Mouse (Mus musculus): Measurements from ENCODE around the gene Fez1.

Fez1 gene

GRCm38 (mm10) chr9:36895009-36895693, 73.5 kb downstream of the Fez1 start:
- peak; percentile 55 for DNase-seq

GRCm38 (mm10) chr9:36898560-36898959, 76.9 kb downstream of the Fez1 start:
- DNase-seq = no peak

- no peak for DNase-seq
Observed at GRCm38 (mm10) chr9:36900464-36900863, 78.8 kb downstream of the Fez1 start.

- DNase-seq = peak; percentile 26
Observed at GRCm38 (mm10) chr9:36905452-36905851, 83.8 kb downstream of the Fez1 start.

- peak; percentile 72 for DNase-seq
Observed at GRCm38 (mm10) chr9:36916362-36916761, 94.7 kb downstream of the Fez1 start.

- peak; percentile 8 for DNase-seq
Observed at GRCm38 (mm10) chr9:36916915-36917314, 95.3 kb downstream of the Fez1 start.

- no peak for DNase-seq
Observed at GRCm38 (mm10) chr9:36918582-36918981, 96.9 kb downstream of the Fez1 start.

GRCm38 (mm10) chr9:36919472-36919871, 97.8 kb downstream of the Fez1 start:
- no peak for DNase-seq

- DNase-seq = no peak
Observed at GRCm38 (mm10) chr9:36921718-36922415, 100.2 kb downstream of the Fez1 start.

GRCm38 (mm10) chr9:36923753-36924152, 102.1 kb downstream of the Fez1 start:
- DNase-seq = no peak
